7 mouse cellular contexts compared by ENCODE assay signal in the genomic region with DNA sequence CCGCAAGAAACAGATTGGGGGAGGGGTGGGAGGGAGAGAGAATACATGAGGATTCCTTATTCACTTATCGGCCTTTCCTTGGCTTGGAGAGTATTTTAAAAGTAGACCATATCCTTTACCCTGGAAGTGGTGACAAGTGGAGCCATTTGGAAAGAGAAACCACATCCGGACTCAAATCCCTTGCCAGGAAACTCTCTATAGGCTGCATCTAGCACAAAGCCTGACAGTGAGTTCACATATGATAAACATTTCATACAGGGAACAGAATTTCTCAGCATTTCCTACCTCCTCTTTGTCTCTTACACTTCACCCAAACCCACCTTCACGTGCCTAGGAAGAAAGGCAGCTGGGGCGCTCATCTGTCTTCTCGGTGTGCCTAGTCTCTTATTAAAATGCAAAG. TPM values are rescaled to one million over a fixed set of nuclear protein-coding genes. Genes with fewer than 3 reads are reported as not detected.
DNase-seq lines count a peak whose midpoint lies in the region; ATAC-seq and TF ChIP-seq lines count a peak whose summit lies in the region.

No protein-coding gene starts in this region.

- 10% methylated on average over 6 of the region's 6 CpGs for WGBS in limb, embryonic 11.5 days

- peak; percentile 51; the same call in 1 of the 2 replicates for TF ChIP-seq POLR2A in embryonic fibroblast, embryonic 13.5 days (IDR thresholded peaks at IDR 0.05; ENCODE audit: low read depth, low read length)

- peaks cover 13% of the 10 kb centered on the region for H3K79me3 ChIP-seq in C2C12 (ENCODE audit: low read depth)

- H3K9me3 ChIP-seq in limb, embryonic 11.5 days (ENCODE audit: control insufficient read depth, low read length), result no peaks in the 10 kb centered on the region

- no peak for ATAC-seq in limb, embryonic 11.5 days (ENCODE audit: insufficient number of reproducible peaks, low FRiP score, low TSS enrichment, low read depth)

- peaks cover 4% of the 10 kb centered on the region for H3K4me1 ChIP-seq in embryonic fibroblast, embryonic 13.5 days (ENCODE audit: control insufficient read depth, insufficient read depth, low read length)
- H3K4me1 ChIP-seq in limb, embryonic 11.5 days (ENCODE audit: control insufficient read depth, insufficient read depth, low read length), result peaks cover 3% of the 10 kb centered on the region; the same call in 1 of the 2 replicates

- peak overlapping the region; percentile 74 for H3K4me3 ChIP-seq in C2C12 (ENCODE audit: insufficient read depth, poor library complexity, severe bottlenecking)
- peak overlapping the region; percentile 68 for H3K4me3 ChIP-seq in embryonic fibroblast, embryonic 13.5 days (ENCODE audit: insufficient read depth, low read length)
- H3K4me3 ChIP-seq in limb, embryonic 11.5 days (ENCODE audit: low read depth, low read length), result peak overlapping the region; percentile 79

- H3K27ac ChIP-seq in embryonic fibroblast, embryonic 13.5 days (ENCODE audit: insufficient read depth, low read length), result peak overlapping the region; percentile 97
- peak overlapping the region; percentile 85 for H3K27ac ChIP-seq in limb, embryonic 11.5 days (replicated peaks; ENCODE audit: low read depth, low read length)

- no peaks in the 10 kb centered on the region for H3K27me3 ChIP-seq in C2C12 (ENCODE audit: control insufficient read depth, insufficient read depth, insufficient read length)
- H3K27me3 ChIP-seq in limb, embryonic 11.5 days (ENCODE audit: control insufficient read depth, insufficient read depth, low read length), result no peaks in the 10 kb centered on the region
- no peaks in the 10 kb centered on the region for H3K27me3 ChIP-seq in splenic B cell, adult 2 months (ENCODE audit: control insufficient read depth, insufficient read depth, low read length, poor library complexity, severe bottlenecking)

- H3K79me2 ChIP-seq in C2C12 (ENCODE audit: control insufficient read depth, insufficient read depth), result peaks cover 42% of the 10 kb centered on the region

- peaks cover 28% of the 10 kb centered on the region for H3K36me3 ChIP-seq in C2C12 (ENCODE audit: control insufficient read depth, insufficient read depth)
- H3K36me3 ChIP-seq in limb, embryonic 11.5 days (ENCODE audit: control insufficient read depth, insufficient read depth, low read length), result peaks cover 5% of the 10 kb centered on the region; the same call in 1 of the 2 replicates
- H3K36me3 ChIP-seq in splenic B cell, adult 2 months (ENCODE audit: control insufficient read depth, insufficient read depth, low read length, poor library complexity, severe bottlenecking), result no peaks in the 10 kb centered on the region

- no peak for TF ChIP-seq CTCF in C2C12 (IDR thresholded peaks at IDR 0.05; ENCODE audit: control insufficient read depth, insufficient read depth, insufficient read length)
- no peak for TF ChIP-seq CTCF in embryonic fibroblast, embryonic 13.5 days (IDR thresholded peaks at IDR 0.05; ENCODE audit: borderline replicate concordance, insufficient read depth, low read length)

- peak overlapping the region; percentile 90 for H3ac ChIP-seq in C2C12 (ENCODE audit: control insufficient read depth, insufficient read length, low read depth)

- peak; percentile 55 for DNase-seq in 3134 (ENCODE audit: extremely low read depth, insufficient read length, low spot score)
- no peak for DNase-seq in limb, embryonic 11.5 days (ENCODE audit: low spot score)
- DNase-seq in splenic B cell, adult 2 months (ENCODE audit: low read depth, low spot score), result peak; percentile 8
- DNase-seq in right cerebral cortex, adult 18-20 months, result no peak
- no peak for DNase-seq in testis, postnatal 10 days (ENCODE audit: low spot score)

- peak overlapping the region; percentile 95 for H3K9ac ChIP-seq in limb, embryonic 11.5 days (ENCODE audit: low read length)

- peak overlapping the region; percentile 82 for H3K4me2 ChIP-seq in limb, embryonic 11.5 days (ENCODE audit: low read depth, severe bottlenecking)

TF ChIP-seq in C2C12, 6 proteins besides CTCF, POLR2A, EP300 and RAD21:
- no peak for TF ChIP-seq USF1 (IDR thresholded peaks at IDR 0.05; ENCODE audit: low read depth)
- no peak for TF ChIP-seq CEBPB (IDR thresholded peaks at IDR 0.05; ENCODE audit: low read depth)
- TF ChIP-seq FOSL1 (IDR thresholded peaks at IDR 0.05; ENCODE audit: insufficient read depth, low read length, poor library complexity, severe bottlenecking), result no peak
- no peak for TF ChIP-seq MYOG (IDR thresholded peaks at IDR 0.05; ENCODE audit: control insufficient read depth, extremely low read depth, insufficient read length)
- TF ChIP-seq MYOD1 (IDR thresholded peaks at IDR 0.05; ENCODE audit: control insufficient read depth, insufficient read length, low read depth), result no peak
- TF ChIP-seq MAX (IDR thresholded peaks at IDR 0.05), result no peak

RNA-seq across cellular contexts. Expression of a gene that starts 0.7 kb away (rescaled TPM):
- polyA plus RNA-seq in C2C12 (2012; fragmentation: generic; extraction: Trizol), result 46.9 TPM
- 34.5 and 42.3 TPM in 2 replicates for polyA plus RNA-seq in embryonic fibroblast, embryonic 13.5 days (2011; ENCODE audit: insufficient read length, low read depth, missing spikeins)
- 28.2 and 35.0 TPM in 2 replicates for polyA plus RNA-seq in limb, embryonic 11.5 days (2014; fragmentation: Nextera tagmentation; extraction: Ambion mirVana)

RNA-seq across cellular contexts. Expression of a gene that starts 28.6 kb away (rescaled TPM):
- polyA plus RNA-seq in C2C12 (2012; fragmentation: generic; extraction: Trizol), result 121 TPM
- polyA plus RNA-seq in embryonic fibroblast, embryonic 13.5 days (2011; ENCODE audit: insufficient read length, low read depth, missing spikeins), result 31.6 and 32.5 TPM in 2 replicates
- polyA plus RNA-seq in limb, embryonic 11.5 days (2014; fragmentation: Nextera tagmentation; extraction: Ambion mirVana), result 110 and 111 TPM in 2 replicates

RNA-seq across cellular contexts. Expression of a gene that starts 31.4 kb away (rescaled TPM):
- 48.8 TPM for polyA plus RNA-seq in C2C12 (2012; fragmentation: generic; extraction: Trizol)
- polyA plus RNA-seq in embryonic fibroblast, embryonic 13.5 days (2011; ENCODE audit: insufficient read length, low read depth, missing spikeins), result 9.8 and 16.3 TPM in 2 replicates
- polyA plus RNA-seq in limb, embryonic 11.5 days (2014; fragmentation: Nextera tagmentation; extraction: Ambion mirVana), result 56.7 and 62.5 TPM in 2 replicates

RNA-seq across cellular contexts. Expression of a gene that starts 31.6 kb away (rescaled TPM):
- polyA plus RNA-seq in C2C12 (2012; fragmentation: generic; extraction: Trizol), result 22.4 TPM
- polyA plus RNA-seq in embryonic fibroblast, embryonic 13.5 days (2011; ENCODE audit: insufficient read length, low read depth, missing spikeins), result 51.3 and 54.3 TPM in 2 replicates
- polyA plus RNA-seq in limb, embryonic 11.5 days (2014; fragmentation: Nextera tagmentation; extraction: Ambion mirVana), result 19.1 and 19.4 TPM in 2 replicates

RNA-seq across cellular contexts. Expression of a gene that starts 36.3 kb away (rescaled TPM):
- 2.7 TPM for polyA plus RNA-seq in C2C12 (2012; fragmentation: generic; extraction: Trizol)
- 2.8 and 2.9 TPM in 2 replicates for polyA plus RNA-seq in embryonic fibroblast, embryonic 13.5 days (2011; ENCODE audit: insufficient read length, low read depth, missing spikeins)
- polyA plus RNA-seq in limb, embryonic 11.5 days (2014; fragmentation: Nextera tagmentation; extraction: Ambion mirVana), result 2.2 and 2.5 TPM in 2 replicates

Comparison
In these comparisons a context has a peak if more than half of its experiments do, and no peak if none do; other contexts are left out.
1. DNase-seq: peak in 3134 (single experiment) and splenic B cell, adult 2 months (single experiment); none in limb, embryonic 11.5 days (single experiment), right cerebral cortex, adult 18-20 months (single experiment) and testis, postnatal 10 days (single experiment).
2. Peak in every context shown above with its lines, with median percentiles within 50 percentile points of each other: H3K4me3 ChIP-seq.